7 mouse cellular contexts compared by ENCODE assay signal in genomic region chr19:46036477-46037242, GRCm38 (mm10). TPM values are rescaled to one million over a fixed set of nuclear protein-coding genes. Genes with fewer than 3 reads are reported as not detected.
DNase-seq lines count a peak whose midpoint lies in the region; ATAC-seq and TF ChIP-seq lines count a peak whose summit lies in the region.

No protein-coding gene starts in this region.

- WGBS in lung, embryonic 14.5 days, result 59% methylated on average over 13 of the region's 13 CpGs
- WGBS in embryonic facial prominence, embryonic 13.5 days, result 74% methylated on average over 13 of the region's 13 CpGs
- WGBS in intestine, embryonic 15.5 days, result 74% methylated on average over 13 of the region's 13 CpGs
- WGBS in midbrain, embryonic 11.5 days, result 68% methylated on average over 13 of the region's 13 CpGs

- H3K9me3 ChIP-seq in lung, embryonic 14.5 days (ENCODE audit: low read depth, low read length), result no peaks in the 10 kb centered on the region
- H3K9me3 ChIP-seq in embryonic facial prominence, embryonic 13.5 days, result no peaks in the 10 kb centered on the region
- no peaks in the 10 kb centered on the region for H3K9me3 ChIP-seq in intestine, embryonic 15.5 days
- no peaks in the 10 kb centered on the region for H3K9me3 ChIP-seq in midbrain, embryonic 11.5 days (ENCODE audit: control insufficient read depth, low read length)

- no peaks in the 10 kb centered on the region for H3K27me3 ChIP-seq in lung, embryonic 14.5 days (ENCODE audit: insufficient read depth, low read length)
- no peaks in the 10 kb centered on the region for H3K27me3 ChIP-seq in embryonic facial prominence, embryonic 13.5 days
- H3K27me3 ChIP-seq in intestine, embryonic 15.5 days (replicated peaks), result no peaks in the 10 kb centered on the region
- H3K27me3 ChIP-seq in midbrain, embryonic 11.5 days (ENCODE audit: control insufficient read depth, insufficient read depth, low read length), result no peaks in the 10 kb centered on the region

- TF ChIP-seq CTCF in lung, embryonic 14.5 days (IDR thresholded peaks at IDR 0.05; ENCODE audit: low read depth), result peak; percentile 42; the same call in 1 of the 2 replicates

- H3K4me1 ChIP-seq in lung, embryonic 14.5 days (ENCODE audit: insufficient read depth), result peaks cover 23% of the 10 kb centered on the region
- peaks cover 44% of the 10 kb centered on the region for H3K4me1 ChIP-seq in embryonic facial prominence, embryonic 13.5 days
- peaks cover 36% of the 10 kb centered on the region for H3K4me1 ChIP-seq in intestine, embryonic 15.5 days (replicated peaks)
- H3K4me1 ChIP-seq in midbrain, embryonic 11.5 days (ENCODE audit: control insufficient read depth, insufficient read depth, low read length), result peaks cover 35% of the 10 kb centered on the region

- H3K36me3 ChIP-seq in lung, embryonic 14.5 days (ENCODE audit: insufficient read depth), result peaks cover 53% of the 10 kb centered on the region
- peaks cover 51% of the 10 kb centered on the region for H3K36me3 ChIP-seq in embryonic facial prominence, embryonic 13.5 days
- H3K36me3 ChIP-seq in intestine, embryonic 15.5 days, result peaks cover 44% of the 10 kb centered on the region
- peaks cover 40% of the 10 kb centered on the region for H3K36me3 ChIP-seq in midbrain, embryonic 11.5 days (ENCODE audit: control insufficient read depth, insufficient read depth, low read length)

- peak overlapping the region; percentile 93 for H3K9ac ChIP-seq in lung, embryonic 14.5 days
- H3K9ac ChIP-seq in embryonic facial prominence, embryonic 13.5 days, result peak overlapping the region; percentile 97
- no peak overlapping the region; the same call in 1 of the 2 replicates for H3K9ac ChIP-seq in intestine, embryonic 15.5 days
- H3K9ac ChIP-seq in midbrain, embryonic 11.5 days (ENCODE audit: low read length), result peak overlapping the region; percentile 99

- peak overlapping the region; percentile 85 for H3K4me3 ChIP-seq in lung, embryonic 14.5 days (ENCODE audit: low read depth, low read length)
- peak overlapping the region; percentile 97 for H3K4me3 ChIP-seq in embryonic facial prominence, embryonic 13.5 days
- H3K4me3 ChIP-seq in intestine, embryonic 15.5 days (replicated peaks), result peak overlapping the region; percentile 75
- peak overlapping the region; percentile 97 for H3K4me3 ChIP-seq in midbrain, embryonic 11.5 days (ENCODE audit: low read depth, low read length)

- peak overlapping the region; percentile 96 for H3K27ac ChIP-seq in lung, embryonic 14.5 days (ENCODE audit: low read depth)
- H3K27ac ChIP-seq in embryonic facial prominence, embryonic 13.5 days, result peak overlapping the region; percentile 99
- no peak overlapping the region for H3K27ac ChIP-seq in intestine, embryonic 15.5 days
- H3K27ac ChIP-seq in midbrain, embryonic 11.5 days (ENCODE audit: low read depth, low read length), result no peak overlapping the region

- no peak for ATAC-seq in lung, embryonic 14.5 days (ENCODE audit: insufficient read depth)
- ATAC-seq in embryonic facial prominence, embryonic 13.5 days (ENCODE audit: insufficient number of reproducible peaks, insufficient read depth, low FRiP score, low TSS enrichment, low read depth), result no peak
- ATAC-seq in intestine, embryonic 15.5 days, result no peak
- ATAC-seq in midbrain, embryonic 11.5 days (ENCODE audit: low FRiP score), result no peak

- DNase-seq in lung, embryonic 14.5 days, result peak; percentile 52
- DNase-seq in lung, postnatal 14 days, result no peak
- DNase-seq in midbrain, embryonic 11.5 days (ENCODE audit: low spot score, missing footprints), result peak; percentile 89
- DNase-seq in testis, postnatal 10 days (ENCODE audit: low spot score), result no peak
- no peak for DNase-seq in gastrocnemius, adult 18-20 months (ENCODE audit: low spot score)

- peak overlapping the region; percentile 89 for H3K4me2 ChIP-seq in lung, embryonic 14.5 days
- H3K4me2 ChIP-seq in embryonic facial prominence, embryonic 13.5 days, result peak overlapping the region; percentile 93
- peak overlapping the region; percentile 90 for H3K4me2 ChIP-seq in intestine, embryonic 15.5 days (replicated peaks)
- peak overlapping the region; percentile 80 for H3K4me2 ChIP-seq in midbrain, embryonic 11.5 days

RNA-seq across cellular contexts. Expression of gene Pprc1, which starts 8.0 kb away (rescaled TPM):
- polyA plus RNA-seq in lung, embryonic 14.5 days (2014; fragmentation: Nextera tagmentation; extraction: Ambion mirVana), result 53.7 and 55.1 TPM in 2 replicates
- polyA plus RNA-seq in embryonic facial prominence, embryonic 13.5 days (2015; fragmentation: Nextera tagmentation; extraction: Ambion mirVana), result 33.2 and 38.8 TPM in 2 replicates
- polyA plus RNA-seq in intestine, embryonic 15.5 days (2015; fragmentation: Nextera tagmentation; extraction: Ambion mirVana), result 31.0 and 36.5 TPM in 2 replicates
- polyA plus RNA-seq in midbrain, embryonic 11.5 days (2014; fragmentation: Nextera tagmentation; extraction: Ambion mirVana), result 38.2 and 48.5 TPM in 2 replicates
- 10 to 100 TPM; 14.9 to 15.1 TPM for total RNA-seq in gastrocnemius, adult 18-20 months (2021)

RNA-seq across cellular contexts. Expression of gene Ldb1, which starts 8.4 kb away (rescaled TPM):
- 86.7 and 87.7 TPM in 2 replicates for polyA plus RNA-seq in lung, embryonic 14.5 days (2014; fragmentation: Nextera tagmentation; extraction: Ambion mirVana)
- polyA plus RNA-seq in embryonic facial prominence, embryonic 13.5 days (2015; fragmentation: Nextera tagmentation; extraction: Ambion mirVana), result 121 and 124 TPM in 2 replicates
- 53.2 and 57.8 TPM in 2 replicates for polyA plus RNA-seq in intestine, embryonic 15.5 days (2015; fragmentation: Nextera tagmentation; extraction: Ambion mirVana)
- polyA plus RNA-seq in midbrain, embryonic 11.5 days (2014; fragmentation: Nextera tagmentation; extraction: Ambion mirVana), result 72.1 and 77.0 TPM in 2 replicates
- total RNA-seq in gastrocnemius, adult 18-20 months (2021), result 10 to 100 TPM; 15.5 to 15.8 TPM

RNA-seq across cellular contexts. Expression of gene Hps6, which starts 33.4 kb away (rescaled TPM):
- polyA plus RNA-seq in lung, embryonic 14.5 days (2014; fragmentation: Nextera tagmentation; extraction: Ambion mirVana), result 6.0 and 6.5 TPM in 2 replicates
- 7.3 and 7.4 TPM in 2 replicates for polyA plus RNA-seq in embryonic facial prominence, embryonic 13.5 days (2015; fragmentation: Nextera tagmentation; extraction: Ambion mirVana)
- polyA plus RNA-seq in intestine, embryonic 15.5 days (2015; fragmentation: Nextera tagmentation; extraction: Ambion mirVana), result 8.8 and 9.5 TPM in 2 replicates
- polyA plus RNA-seq in midbrain, embryonic 11.5 days (2014; fragmentation: Nextera tagmentation; extraction: Ambion mirVana), result 1.0 and 1.4 TPM in 2 replicates
- 1 to 10 TPM; 3.6 to 3.9 TPM for total RNA-seq in gastrocnemius, adult 18-20 months (2021)

RNA-seq across cellular contexts. Expression of gene Armh3, which starts 38.4 kb away (rescaled TPM):
- polyA plus RNA-seq in lung, embryonic 14.5 days (2014; fragmentation: Nextera tagmentation; extraction: Ambion mirVana), result 16.0 and 17.8 TPM in 2 replicates
- 22.3 TPM in 2 replicates for polyA plus RNA-seq in embryonic facial prominence, embryonic 13.5 days (2015; fragmentation: Nextera tagmentation; extraction: Ambion mirVana)
- 15.5 and 16.5 TPM in 2 replicates for polyA plus RNA-seq in intestine, embryonic 15.5 days (2015; fragmentation: Nextera tagmentation; extraction: Ambion mirVana)
- 13.9 and 14.2 TPM in 2 replicates for polyA plus RNA-seq in midbrain, embryonic 11.5 days (2014; fragmentation: Nextera tagmentation; extraction: Ambion mirVana)
- total RNA-seq in gastrocnemius, adult 18-20 months (2021), result 10 to 100 TPM; 11.9 to 12.6 TPM

RNA-seq across cellular contexts. Expression of gene Nolc1, which starts 39.0 kb away (rescaled TPM):
- 99.3 and 105 TPM in 2 replicates for polyA plus RNA-seq in lung, embryonic 14.5 days (2014; fragmentation: Nextera tagmentation; extraction: Ambion mirVana)
- 89.6 and 96.1 TPM in 2 replicates for polyA plus RNA-seq in embryonic facial prominence, embryonic 13.5 days (2015; fragmentation: Nextera tagmentation; extraction: Ambion mirVana)
- 99.0 and 107 TPM in 2 replicates for polyA plus RNA-seq in intestine, embryonic 15.5 days (2015; fragmentation: Nextera tagmentation; extraction: Ambion mirVana)
- polyA plus RNA-seq in midbrain, embryonic 11.5 days (2014; fragmentation: Nextera tagmentation; extraction: Ambion mirVana), result 115 and 117 TPM in 2 replicates
- total RNA-seq in gastrocnemius, adult 18-20 months (2021), result 10 to 100 TPM; 22.4 to 24.7 TPM

Comparison
In these comparisons a context has a peak if more than half of its experiments do, and no peak if none do; other contexts are left out.
1. DNase-seq: peak in lung, embryonic 14.5 days (single experiment) and midbrain, embryonic 11.5 days (single experiment); none in lung, postnatal 14 days (single experiment), testis, postnatal 10 days (single experiment) and gastrocnemius, adult 18-20 months (single experiment).
2. H3K27ac ChIP-seq: peak in lung, embryonic 14.5 days (single experiment) and embryonic facial prominence, embryonic 13.5 days (single experiment); none in intestine, embryonic 15.5 days (single experiment) and midbrain, embryonic 11.5 days (single experiment).
3. Peak in every context shown above with its lines, with median percentiles within 50 percentile points of each other: H3K4me2 ChIP-seq and H3K4me3 ChIP-seq.